Mouse (Mus musculus): ENCODE data around the gene Zfp787.

GRCm38 (mm10) chr7:6155901-6156411, at the start of gene Zfp787:
- TF ChIP-seq MYOG (IDR thresholded peaks at IDR 0.05; ENCODE audit: control insufficient read depth, extremely low read depth, insufficient read length) (no peak), CTCF (IDR thresholded peaks at IDR 0.05; ENCODE audit: control insufficient read depth, insufficient read depth, insufficient read length) (no peak)

Data from C2C12 (cell line).